Mouse (Mus musculus) megakaryocyte progenitor cell, adult 5-6 weeks (primary cell): ENCODE results near the gene Nipal1. TPM values are rescaled to one million over a fixed set of nuclear protein-coding genes. Genes with fewer than 3 reads are reported as not detected.
A peak's percentile ranks its signal among the peaks of the same experiment; 100 is the strongest.

Source experiments
- ATAC-seq: replicated peaks from 2 replicates; pipeline ENCODE4 v1.8.0; 2016; ENCODE audit warnings: mild to moderate bottlenecking, moderate TSS enrichment, inconsistent platforms; ENCODE audit not compliant: poor library complexity
- total RNA-seq, 2 experiments: library from RNA; stranded (forward) in 1 of 2; stranded (reverse) in 1 of 2; fragments of 157-497, 149-512 nt in 1 of 2; fragments of 200-1000 nt in 1 of 2; gene quantifications; 2 replicates each; pipeline versions ENCODE4 v1.2.3 to v1.2.4; 2015 to 2017

The Nipal1 gene
- total RNA-seq (2015), result not detected in 2 replicates
- total RNA-seq (2017), result 1.3 TPM in 1 of 2 replicates, not detected in the other

DNA sequence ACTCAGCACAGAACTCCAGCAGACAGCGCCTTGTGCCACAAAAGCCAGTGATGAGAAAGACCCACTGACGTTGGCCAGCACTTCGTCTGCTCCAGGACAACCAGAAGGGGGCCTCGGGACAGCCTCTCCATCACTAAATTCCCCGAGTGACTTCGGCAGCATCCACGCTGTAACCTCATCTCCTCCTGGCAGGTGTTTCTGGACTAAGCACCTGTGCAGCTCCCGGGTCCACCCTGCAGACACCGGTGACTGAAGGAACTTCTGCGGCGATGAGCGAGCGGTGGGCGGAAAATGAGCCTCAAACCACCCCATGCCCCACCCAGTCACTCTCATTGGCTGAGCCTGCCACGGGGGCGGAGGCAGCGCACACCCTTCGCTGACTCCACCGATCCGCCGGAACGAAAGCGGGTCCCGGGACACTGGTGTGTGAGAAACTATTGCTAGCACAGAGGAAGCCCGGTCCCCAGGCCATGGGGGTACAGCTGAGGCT is at the start of gene Nipal1:
Nipal1 (plus strand) TSS at position 378 of the 490 bp plus-strand sequence.
- peak; percentile 95 for ATAC-seq

GRCm38 (mm10) chr5:72601006-72601405 is 46.6 kb upstream of the Nipal1 start:
- ATAC-seq, result peak; percentile 96

DNA sequence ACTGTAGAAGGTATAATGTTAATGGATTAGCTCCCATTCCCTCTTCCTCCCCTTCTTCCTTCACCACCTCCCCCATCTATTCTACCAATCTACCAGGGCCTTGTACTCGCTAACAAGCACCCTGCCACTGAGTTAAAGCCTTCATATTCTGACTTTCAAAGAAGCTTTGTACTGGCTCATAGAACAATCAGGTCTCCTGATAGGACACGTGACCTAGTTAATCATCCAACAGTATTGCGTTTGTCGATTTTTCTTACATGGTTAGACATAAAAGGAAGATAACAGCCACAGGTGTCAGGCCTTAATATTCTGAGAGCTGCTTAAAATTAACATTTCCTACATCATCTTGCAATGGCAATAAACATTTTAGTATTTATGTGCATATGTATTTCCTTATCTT is 44.5 kb upstream of the Nipal1 start:
- no peak for ATAC-seq

GRCm38 (mm10) chr5:72617413-72617812 is 30.2 kb upstream of the Nipal1 start:
- ATAC-seq, result 0 out of 2 replicates have a peak, but pooled peaks have one; percentile 29

DNA sequence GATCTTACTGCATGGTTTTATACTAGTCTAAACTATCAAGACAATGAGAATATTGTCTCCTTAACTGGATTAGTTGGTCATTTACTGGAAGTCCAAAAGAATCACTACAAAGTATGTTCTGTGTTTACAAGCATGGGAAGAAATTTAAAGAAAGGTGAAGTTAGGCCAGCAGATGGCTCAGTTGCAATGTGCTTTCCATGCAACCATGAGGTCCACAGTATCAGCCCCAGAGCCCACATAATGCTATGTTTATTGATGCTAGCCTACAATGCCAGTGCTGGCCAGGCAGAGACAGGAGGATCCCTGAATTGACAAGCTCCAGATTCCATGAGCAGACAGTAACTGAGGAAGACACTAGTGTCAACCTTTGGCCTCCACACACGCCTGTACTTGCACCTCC is 26.6 kb upstream of the Nipal1 start:
- ATAC-seq, result no peak

GRCm38 (mm10) chr5:72630026-72630425 is 17.6 kb upstream of the Nipal1 start:
- no peak for ATAC-seq

DNA sequence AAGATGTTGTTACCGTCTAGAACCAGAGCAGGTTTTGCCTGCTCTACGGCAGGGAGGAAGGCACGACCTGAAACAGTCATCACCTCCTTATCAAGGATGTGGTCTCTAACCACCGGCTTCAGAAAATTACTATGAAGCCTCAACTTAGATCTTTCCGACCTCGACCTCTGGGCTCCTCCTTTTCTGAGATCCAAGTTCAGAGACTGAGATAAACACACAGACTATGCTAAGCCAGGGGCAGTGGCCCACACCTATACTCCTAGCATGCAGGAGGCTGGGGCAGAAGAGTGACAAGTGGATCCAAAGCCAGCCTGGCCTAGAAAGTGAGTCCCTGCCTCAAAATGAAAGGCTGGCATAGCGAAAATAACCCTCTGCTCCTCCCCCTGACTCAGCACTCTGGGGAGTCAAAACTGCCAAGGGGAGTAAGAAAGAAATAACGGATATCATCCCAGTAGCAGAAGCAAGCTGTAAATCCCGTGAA is 12.8 kb upstream of the Nipal1 start:
- peak; percentile 72 for ATAC-seq

DNA sequence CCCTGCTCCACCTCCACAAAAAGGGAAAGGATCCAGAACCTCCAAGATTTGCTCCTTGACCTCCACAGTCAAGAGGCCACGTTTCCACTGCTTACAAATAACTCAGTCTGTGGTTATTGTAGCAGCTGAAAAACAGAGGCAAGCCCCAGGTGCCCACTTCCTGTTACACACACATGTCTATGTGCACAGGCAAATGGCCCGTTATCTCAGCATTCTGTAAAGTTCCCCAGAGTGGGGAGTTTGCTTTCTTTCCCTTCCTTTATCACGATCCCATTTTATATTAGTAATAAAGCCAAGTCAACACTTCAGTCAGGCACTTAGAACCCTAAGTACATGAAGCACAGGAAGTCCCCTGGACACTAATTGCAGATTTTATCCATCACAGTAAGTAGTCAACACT is 11.5 kb upstream of the Nipal1 start:
- peak; percentile 69 for ATAC-seq

- ATAC-seq, result 0 out of 2 replicates have a peak, but pooled peaks have one; percentile 21
Observed at GRCm38 (mm10) chr5:72636576-72636975, 11.0 kb upstream of the Nipal1 start.

- ATAC-seq, result no peak
Observed at GRCm38 (mm10) chr5:72640072-72640471, 7.5 kb upstream of the Nipal1 start.

GRCm38 (mm10) chr5:72643655-72644054 is 3.9 kb upstream of the Nipal1 start:
- no peak for ATAC-seq

- no peak for ATAC-seq
Observed at GRCm38 (mm10) chr5:72644175-72644574, 3.4 kb upstream of the Nipal1 start, which contains the start of gene Cnga1. Gene Cnga1 (minus strand): TSS chr5:72644275.

DNA sequence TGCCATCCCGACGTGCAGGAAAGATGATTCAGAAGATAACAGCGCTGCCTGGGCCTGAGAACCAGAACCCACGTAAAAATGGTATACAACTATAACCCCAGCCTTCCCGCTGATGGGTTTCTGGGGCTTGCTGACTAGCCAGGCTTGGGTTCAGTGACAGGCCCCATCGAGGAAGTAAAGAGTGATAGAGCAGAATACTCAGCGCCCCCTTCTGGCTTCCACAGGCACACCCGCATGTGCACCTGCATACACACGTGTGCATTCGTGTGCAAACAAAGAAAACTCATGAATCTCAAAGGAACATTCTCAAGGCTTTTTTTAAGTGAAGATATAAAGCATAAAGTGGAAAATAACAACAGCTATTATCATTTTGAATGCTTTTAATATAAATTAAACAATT is 1.5 kb upstream of the Nipal1 start:
- peak; percentile 62 for ATAC-seq

GRCm38 (mm10) chr5:72646996-72647395 is 599 bp upstream of the Nipal1 start:
- ATAC-seq, result peak; percentile 2; the same call in 1 of the 2 replicates

- ATAC-seq, result peak; percentile 33
Observed at GRCm38 (mm10) chr5:72647958-72648595, 482 bp downstream of the Nipal1 start.

GRCm38 (mm10) chr5:72648987-72649735 is 1.6 kb downstream of the Nipal1 start:
- ATAC-seq, result no peak

GRCm38 (mm10) chr5:72653068-72653674 is 5.6 kb downstream of the Nipal1 start:
- ATAC-seq, result no peak

GRCm38 (mm10) chr5:72656270-72656791 is 8.7 kb downstream of the Nipal1 start:
- no peak for ATAC-seq

- no peak for ATAC-seq
Observed at GRCm38 (mm10) chr5:72658375-72658774, 10.8 kb downstream of the Nipal1 start.

- peak; percentile 42; the same call in 1 of the 2 replicates for ATAC-seq
Observed at GRCm38 (mm10) chr5:72661051-72661781, 13.6 kb downstream of the Nipal1 start.
